Mouse (Mus musculus): Measurements from ENCODE around the gene Fkbp15.

Fkbp15 gene

DNA sequence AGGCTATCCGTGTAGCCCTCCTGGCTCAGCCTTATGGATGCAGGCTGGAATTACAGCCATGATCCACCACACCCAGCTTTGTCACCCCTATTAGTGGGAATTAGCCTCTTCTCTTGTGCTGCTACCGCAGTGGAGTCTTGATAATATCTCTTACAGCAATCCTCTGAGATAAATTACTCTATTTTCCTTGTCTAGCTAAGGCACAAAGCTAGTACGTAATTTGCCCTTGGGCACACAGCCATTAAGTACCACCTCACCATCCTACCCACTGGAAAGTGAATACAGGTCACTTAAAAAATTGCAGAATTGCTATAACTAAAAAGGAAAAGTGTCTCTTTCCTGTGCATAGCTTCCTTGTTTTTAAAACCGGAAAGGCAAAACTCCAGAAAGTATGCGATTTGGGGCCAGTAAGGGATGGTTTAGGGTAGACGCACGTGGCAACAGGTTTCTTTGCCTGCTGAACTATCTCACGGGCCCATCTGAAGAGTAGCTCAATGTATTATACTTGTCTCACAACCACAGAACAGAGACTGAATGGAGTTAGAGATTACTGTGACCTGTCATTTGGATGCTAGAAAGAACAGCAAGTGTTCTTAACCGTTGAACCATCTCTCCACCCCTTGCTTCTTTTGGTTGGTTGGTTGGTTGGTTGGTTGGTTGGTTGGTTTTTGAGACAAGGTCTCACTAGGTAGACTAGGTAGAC, 12.6 kb upstream of the Fkbp15 start:
- no peak for DNase-seq (ENCODE audit: low read depth, low spot score)

- no peak for DNase-seq (ENCODE audit: low read depth, low spot score)
Measured at GRCm38 (mm10) chr4:62372410-62372809, 12.1 kb upstream of the Fkbp15 start.

DNA sequence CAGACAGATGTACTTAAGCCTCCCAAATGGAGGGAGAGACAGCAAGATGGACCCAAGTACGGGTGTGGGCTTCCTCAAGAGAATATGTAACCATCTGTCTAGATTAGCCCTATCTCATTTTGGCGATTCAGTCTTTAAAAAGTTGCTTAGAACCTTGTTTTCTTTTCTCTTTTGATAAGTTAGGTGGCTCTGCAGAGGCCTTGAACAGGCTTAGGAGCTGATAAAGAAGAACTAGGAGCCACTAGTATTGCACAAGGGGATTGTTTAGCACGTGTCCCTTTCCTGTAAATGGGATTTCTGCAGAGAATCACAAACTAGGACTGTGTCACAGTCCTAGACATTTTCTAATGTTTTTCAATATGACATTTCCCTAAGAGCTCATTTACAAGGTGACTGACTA, 8.7 kb upstream of the Fkbp15 start:
- DNase-seq (ENCODE audit: low read depth, low spot score) = no peak

DNA sequence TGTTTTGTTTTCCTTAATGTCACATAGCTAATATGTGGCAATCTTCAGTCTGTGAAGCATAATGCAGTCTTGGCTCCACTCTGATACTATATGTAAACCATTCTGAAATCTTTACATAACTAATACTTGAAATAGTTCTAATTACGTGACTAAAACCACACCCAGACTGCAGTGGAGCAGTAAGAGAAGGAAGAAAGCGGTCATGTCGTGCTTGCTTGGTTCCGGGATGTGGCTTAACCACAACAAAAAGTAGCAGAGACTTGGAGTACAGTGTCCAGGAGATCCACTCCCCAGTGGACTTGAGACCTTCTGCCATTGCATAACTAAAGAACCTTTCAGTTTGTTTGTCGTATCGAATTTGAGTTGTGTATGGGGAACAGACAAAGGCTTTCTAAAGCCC, 7.2 kb upstream of the Fkbp15 start:
- DNase-seq (ENCODE audit: low read depth, low spot score) = no peak

- DNase-seq (ENCODE audit: low read depth, low spot score) = no peak
Measured at GRCm38 (mm10) chr4:62366291-62366690, 5.9 kb upstream of the Fkbp15 start.

DNA sequence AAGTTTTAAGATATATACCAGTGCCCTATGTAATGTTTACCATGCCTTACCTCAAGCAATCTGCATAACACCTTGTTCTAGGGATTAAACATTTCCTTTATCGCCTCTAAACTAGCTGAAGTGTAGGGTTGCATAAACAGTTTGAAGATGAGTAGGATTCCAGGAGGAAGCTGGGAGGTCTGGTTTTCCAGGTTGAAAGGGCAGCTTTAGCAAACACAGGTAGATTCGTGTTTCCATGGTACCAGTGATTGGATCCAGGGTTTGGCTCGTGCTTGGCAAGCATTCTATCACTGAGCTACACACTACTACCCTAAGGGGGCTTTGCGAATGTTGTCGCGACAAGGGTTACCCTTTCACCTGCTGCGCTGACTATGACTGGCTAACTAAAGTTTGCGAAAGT, 4.0 kb upstream of the Fkbp15 start:
- no peak for DNase-seq (ENCODE audit: low read depth, low spot score)

GRCm38 (mm10) chr4:62362437-62362836, 2.1 kb upstream of the Fkbp15 start:
- DNase-seq (ENCODE audit: low read depth, low spot score) = no peak

DNA sequence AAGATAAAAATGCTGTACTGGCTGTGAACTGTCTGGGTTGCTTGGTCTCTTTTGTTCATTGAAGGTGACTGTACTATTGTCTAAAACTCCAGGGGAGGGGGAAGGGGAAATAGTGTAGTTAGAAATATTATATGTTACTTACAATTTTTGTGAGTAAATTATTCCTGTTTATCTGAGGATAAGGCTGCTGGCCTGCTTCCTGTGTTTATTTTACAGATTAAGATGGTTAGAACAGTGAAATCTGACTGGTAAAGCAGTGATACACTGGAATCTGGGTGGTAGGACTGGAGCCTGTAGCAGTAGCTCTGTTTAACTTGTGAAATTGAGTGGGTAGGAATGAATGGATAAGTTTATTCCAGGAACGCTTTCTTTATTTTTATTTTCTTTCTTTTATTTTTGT, 1.6 kb upstream of the Fkbp15 start:
- DNase-seq (ENCODE audit: low read depth, low spot score) = no peak

DNA sequence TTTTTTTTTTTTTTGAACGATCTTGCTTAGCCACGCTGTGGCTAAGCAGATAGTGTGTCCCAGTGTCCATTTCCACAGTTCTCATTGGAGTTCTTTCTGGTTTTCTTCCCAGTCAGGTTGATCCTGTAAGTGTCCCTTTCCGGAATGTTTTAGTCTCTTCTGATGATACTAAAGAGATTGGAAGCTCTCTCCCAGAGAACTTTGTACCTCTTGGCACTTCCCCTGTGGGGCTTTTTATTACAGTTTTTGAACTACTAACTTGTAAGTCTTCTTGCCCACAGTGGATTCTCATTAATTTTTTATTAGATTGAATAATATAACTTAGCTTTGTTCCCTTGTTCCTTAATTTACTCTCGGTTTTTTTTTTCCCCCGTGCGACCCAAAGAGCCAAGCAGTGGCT, 1.2 kb upstream of the Fkbp15 start:
- DNase-seq (ENCODE audit: low read depth, low spot score) = no peak

- no peak for DNase-seq (ENCODE audit: low read depth, low spot score)
Measured at GRCm38 (mm10) chr4:62360805-62361455, 582 bp upstream of the Fkbp15 start.

DNA sequence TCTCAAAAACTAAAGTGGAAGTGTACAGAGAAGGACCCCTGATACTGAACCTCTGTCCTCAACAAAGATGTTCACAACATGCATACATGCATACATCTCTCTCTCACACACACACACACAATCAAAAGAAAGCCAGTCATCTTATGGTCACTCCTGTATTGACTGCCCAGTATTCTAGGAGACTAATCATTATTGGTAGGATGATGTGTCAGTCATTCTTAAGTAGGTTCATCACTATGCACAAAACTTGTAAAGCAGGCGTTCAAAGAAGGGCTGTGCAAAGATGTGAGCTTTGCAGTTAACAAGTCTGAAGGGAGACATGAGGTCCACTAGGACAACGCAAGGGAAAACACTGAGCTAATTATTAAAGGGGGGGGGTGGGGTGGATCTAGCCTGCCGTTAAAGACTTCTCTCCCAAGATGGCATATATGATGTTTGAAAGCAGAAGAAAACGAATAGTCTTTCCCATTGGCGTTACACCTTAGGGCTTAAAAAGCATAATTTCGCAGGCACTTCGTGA, 1.0 kb downstream of the Fkbp15 start:
- DNase-seq (ENCODE audit: low read depth, low spot score) = no peak

- DNase-seq (ENCODE audit: low read depth, low spot score) = no peak
Measured at GRCm38 (mm10) chr4:62357631-62358148, 2.7 kb downstream of the Fkbp15 start.

GRCm38 (mm10) chr4:62349371-62349770, 11.0 kb downstream of the Fkbp15 start:
- DNase-seq (ENCODE audit: low read depth, low spot score) = no peak

DNA sequence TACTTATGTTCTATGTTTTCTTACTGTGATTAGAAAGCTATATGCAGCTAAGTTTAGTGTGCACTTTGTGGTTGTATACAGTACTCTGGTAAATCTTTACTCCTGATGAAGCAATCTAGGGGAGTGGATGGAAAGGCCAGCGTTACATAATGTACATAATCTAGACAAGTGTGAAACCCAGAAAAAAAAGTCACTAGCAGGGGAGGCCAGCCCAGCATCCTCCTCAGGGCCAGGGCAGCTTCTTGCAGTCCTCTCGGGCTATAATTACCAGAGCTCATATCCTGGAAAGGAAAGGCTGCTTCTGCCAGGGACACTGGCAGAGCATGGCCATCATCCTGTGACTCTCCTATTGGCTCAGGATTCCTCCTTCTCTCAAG, 12.0 kb downstream of the Fkbp15 start:
- DNase-seq (ENCODE audit: low read depth, low spot score) = no peak

DNA sequence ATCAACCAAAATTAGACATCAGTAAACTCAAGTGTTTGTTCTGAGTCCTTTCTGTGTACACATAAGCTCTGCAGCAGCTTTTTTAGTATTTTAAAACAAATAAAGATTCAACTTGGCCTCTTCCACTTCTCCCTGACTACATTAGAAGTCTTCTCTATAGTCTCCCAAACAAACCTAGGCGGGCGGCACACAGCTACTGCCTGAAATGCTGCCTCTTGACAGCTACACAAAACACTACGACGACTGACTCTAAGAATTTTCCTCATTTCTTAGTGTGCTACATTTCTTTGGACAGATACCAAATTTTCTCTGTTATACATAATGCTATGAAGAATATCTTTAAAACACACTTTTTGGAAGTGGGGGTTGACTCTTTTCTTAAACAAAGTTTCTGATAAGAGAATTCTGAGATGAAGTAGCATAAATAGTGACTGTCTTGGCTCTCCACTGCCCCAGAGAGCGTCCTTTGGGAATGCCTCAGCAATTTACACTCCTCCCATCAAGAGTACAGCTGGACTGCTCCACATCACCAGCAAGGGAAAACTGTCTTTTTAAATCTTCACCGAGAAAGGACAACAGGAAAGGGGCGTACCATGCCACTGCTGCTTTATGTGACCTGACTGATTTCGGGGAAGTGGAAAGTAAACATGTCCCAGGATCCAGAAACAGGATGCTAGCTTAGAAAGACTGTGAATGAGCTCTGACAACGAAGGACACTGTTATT, 12.6 kb downstream of the Fkbp15 start:
- no peak for DNase-seq (ENCODE audit: low read depth, low spot score)

DNA sequence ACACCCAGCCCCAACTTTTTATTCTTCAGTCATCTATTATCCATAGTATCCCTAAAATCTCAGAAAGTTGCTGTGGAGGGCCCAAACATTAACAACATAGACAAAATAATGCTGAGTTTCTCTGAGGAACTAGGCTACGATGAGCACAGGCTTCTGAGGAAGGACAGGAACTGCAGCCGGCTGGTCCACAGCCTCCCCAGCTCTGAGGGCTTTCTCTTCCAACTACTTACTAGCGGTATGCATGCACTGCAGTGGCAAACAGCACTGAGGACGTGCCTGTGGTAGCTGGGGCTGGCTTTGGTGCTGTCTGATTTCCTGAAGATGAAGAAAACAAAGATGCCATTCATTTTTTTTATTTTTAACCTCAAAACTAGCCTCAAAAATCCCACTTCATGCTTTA, 14.5 kb downstream of the Fkbp15 start:
- DNase-seq (ENCODE audit: low read depth, low spot score) = no peak

DNA sequence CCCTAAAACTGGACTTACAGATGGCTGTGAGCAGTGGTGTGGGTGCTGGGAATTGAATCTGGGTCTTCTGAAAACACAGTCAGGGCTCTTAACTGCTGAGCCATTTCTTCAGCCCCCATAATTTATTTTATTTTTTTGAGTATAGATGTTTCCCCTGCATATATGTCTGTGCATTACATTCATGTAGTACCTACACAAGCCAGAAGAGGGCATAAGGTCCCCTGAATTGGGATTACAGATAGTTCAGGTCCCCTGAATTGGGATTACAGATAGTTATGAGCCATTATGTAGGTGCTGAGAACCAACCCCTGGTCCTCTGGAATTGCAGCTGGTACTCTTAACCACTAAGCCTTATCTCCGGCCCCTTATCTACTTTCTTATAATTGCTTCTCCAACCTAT, 16.3 kb downstream of the Fkbp15 start:
- DNase-seq (ENCODE audit: low read depth, low spot score) = peak; percentile 18

- no peak for DNase-seq (ENCODE audit: low read depth, low spot score)
Measured at GRCm38 (mm10) chr4:62338536-62338935, 21.8 kb downstream of the Fkbp15 start.

DNA sequence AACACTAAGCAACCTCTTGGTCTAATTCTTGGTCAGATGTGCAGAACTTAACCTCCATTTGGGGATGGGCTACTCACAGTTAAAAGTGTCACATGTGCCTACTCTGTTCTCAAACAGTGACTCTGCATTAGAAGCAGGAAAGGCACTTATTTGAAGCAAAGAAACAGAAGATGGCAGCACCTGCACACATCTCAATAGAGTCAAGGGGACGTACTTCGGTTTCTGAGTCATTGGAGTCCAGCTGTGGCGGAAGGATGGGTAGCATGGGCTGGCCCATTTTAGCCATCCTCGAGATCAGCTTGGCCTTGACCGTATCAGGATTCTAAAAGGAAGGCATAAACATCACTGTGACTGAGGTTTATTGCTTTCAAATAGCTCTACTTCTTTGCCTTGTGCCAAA, 28.4 kb downstream of the Fkbp15 start:
- peak; percentile 38 for DNase-seq (ENCODE audit: low read depth, low spot score)

DNA sequence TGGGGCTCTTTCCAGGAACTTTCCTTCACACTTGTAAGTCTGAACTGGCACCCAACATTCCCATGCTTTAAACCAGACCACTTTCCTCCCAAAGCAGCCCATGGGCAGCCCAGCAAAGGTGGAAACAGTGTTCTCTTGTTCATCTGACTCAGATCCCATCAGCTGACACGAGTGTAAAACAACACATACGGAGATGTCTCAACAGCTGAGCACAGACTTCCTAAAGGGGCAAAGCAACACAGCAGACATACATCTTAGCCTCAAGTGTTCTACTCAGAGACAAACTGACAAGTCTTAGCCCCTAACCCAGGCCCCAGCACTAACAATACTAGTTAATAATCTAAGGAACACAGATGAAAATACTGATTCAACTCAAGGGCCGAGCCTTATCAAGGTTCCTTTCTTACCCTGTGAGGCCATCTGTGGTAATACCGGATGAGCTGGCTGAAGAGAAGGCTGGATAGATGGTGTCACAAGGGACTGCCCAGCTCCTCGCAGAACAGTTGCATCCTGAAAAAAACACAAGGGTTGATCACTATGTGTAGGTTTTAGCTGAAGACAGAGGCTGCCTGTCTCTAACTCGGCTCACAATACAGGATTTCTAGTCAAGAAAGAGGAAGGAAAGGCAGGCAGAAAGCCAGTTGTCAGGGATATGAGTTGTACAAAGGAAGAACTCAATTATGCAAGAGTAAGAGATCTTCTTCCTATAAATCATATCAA, 31.2 kb downstream of the Fkbp15 start:
- no peak for DNase-seq (ENCODE audit: low read depth, low spot score)

- DNase-seq (ENCODE audit: low read depth, low spot score) = no peak
Measured at GRCm38 (mm10) chr4:62326111-62326510, 34.2 kb downstream of the Fkbp15 start.

GRCm38 (mm10) chr4:62322684-62323083, 37.7 kb downstream of the Fkbp15 start:
- no peak for DNase-seq (ENCODE audit: low read depth, low spot score)
